Mouse (Mus musculus): Measurements from ENCODE around the gene Fam124b. TPM values are rescaled to one million over a fixed set of nuclear protein-coding genes. Genes with fewer than 3 reads are reported as not detected.
A peak's percentile ranks its signal among the peaks of the same experiment; 100 is the strongest.

Fam124b gene
- total RNA-seq, 2 experiments from 2014 or later, result 7.4 TPM

DNA sequence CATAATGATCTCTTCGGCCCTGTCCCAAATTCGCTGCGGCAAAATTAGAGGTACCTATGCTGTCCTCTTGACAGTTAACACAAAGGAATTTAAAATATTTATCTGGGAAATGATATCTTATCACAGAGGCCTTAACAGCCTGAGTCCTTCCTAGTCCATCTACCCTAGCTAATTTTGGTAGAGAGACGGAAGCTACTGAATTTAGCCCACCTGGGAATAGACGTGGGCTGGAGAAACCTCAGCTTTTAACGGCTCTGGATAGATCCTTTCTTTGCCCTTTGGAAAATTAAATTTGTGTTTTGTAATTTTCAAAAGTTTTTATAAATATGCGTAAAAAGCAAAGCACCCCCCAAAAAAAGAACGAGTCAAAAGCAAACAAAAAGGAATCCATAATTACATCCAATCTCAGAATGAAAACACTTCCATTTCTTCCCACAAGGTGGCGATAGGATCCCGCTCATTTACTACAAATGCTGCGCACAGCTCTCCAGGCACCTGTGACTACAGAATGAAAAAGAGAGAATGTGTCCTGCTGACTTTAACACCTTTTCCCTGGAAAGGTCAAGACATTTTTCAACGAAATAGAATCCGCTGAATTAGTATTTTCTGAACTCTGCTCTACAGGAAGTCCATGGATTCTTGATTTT lies 37.4 kb downstream of the Fam124b start:
- DNase-seq, result peak; percentile 52 to 73

DNA sequence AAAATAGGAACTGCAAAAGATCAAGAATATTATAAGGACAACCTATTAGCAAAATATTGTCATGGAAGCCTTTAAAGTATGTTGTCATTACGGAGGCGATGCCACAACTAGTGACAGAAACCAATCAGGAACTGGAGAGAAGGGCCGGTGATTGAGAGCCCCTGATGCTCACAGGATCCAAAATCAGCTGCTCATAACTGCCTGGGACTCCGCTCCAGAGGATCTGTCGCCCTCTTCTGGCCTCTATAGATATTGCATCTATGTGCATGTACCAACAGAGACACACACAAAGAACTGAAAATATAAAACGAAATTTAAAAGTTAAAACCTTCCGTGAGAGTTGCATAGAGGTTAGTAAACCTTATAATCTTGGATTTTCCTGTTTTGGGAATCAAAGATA lies 38.1 kb downstream of the Fam124b start:
- DNase-seq, result peak in 1 of 2 experiments; percentile 12
- intact Hi-C loops (cut with DNase I), result loop anchor here (2.0 to 5.0 kb wide), 5 partner anchors 63 to 542 kb away; partner anchors contain the start of gene Cul3

More for the DNA sequence above, 37.4 kb downstream of the Fam124b start:
- intact Hi-C loops (cut with DNase I), result loop anchor here (1.0 to 5.0 kb wide), 6 partner anchors 62 to 541 kb away; partner anchors contain the start of gene Cul3

DNA sequence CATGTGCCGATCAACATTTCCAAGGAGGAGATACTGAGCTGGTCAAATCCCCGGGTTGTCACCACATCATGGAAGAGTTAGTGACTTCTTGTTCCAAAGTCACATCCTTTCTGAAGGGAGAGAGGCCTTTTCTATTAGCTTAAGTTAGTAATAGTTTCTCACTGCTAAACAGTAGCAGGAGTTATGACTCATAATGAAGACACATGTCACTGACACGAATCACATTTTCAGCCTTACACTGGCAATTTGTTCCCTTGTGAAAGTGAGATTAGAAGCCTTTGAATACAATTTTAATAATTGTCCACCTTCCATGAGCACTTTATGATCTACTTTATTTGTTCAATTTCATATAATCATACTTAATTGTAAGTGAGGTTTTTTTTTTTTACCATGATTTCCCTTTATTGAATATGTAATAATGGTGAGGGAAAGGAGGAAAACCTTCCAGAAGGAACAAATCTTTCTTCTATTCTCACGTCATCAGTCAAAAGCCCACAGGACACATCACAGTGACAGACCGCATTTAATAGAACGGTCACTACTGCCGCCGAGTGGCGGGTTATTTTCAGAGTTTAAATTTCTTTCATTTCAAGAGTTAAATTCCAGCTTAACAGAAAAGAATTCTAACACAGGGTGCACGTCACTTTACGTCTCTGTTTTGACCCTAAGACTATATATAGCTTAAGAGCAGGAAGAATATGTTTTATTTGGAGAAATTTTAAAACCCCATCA lies 40.5 kb downstream of the Fam124b start:
- intact Hi-C loops (cut with DNase I), result loop anchor here (5.0 kb wide), 1 partner anchor 181 kb away; no protein-coding TSS in a partner anchor
- peak; percentile 11 to 35 for DNase-seq

DNA sequence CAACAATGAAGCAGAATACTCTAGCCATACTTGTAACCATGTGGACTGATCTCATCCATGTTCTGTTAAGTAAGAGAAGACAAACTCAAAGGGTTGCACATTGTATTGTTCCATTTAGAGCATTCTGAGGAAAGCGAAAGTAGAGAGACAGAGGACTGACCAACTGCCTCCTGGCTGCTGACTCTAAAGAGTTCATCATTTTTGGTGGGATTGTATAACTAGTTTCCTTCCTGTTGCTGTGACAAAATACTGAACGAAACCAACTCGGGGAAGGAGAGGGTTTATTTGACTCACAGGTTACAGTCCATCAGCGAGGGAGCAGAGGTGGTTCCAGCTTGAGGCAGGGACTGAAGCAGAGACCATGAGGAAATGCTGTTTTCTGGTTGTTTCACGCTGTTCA lies 50.6 kb downstream of the Fam124b start:
- intact Hi-C loops (cut with DNase I), result no loop called here
- no peak for DNase-seq

DNA sequence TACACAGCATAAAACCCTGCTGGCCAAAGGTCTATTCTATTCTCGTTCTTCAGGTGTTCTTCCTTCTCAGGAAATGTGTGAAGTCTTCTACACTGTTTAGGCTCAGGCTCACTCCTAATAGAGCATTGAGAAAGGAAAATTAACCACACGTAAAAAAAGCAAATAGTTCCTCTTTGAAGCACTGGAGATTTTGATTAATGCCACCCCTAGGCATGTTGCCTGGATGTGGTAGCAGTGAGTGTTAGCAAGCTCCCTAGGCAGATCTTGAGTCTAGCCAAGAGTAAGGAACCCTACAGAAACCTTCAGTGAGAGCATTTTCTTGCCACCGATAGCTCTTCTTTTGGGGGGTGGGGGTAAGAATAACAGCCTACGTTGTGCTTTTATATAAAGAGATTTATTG lies 51.7 kb downstream of the Fam124b start:
- DNase-seq, result no peak
- intact Hi-C loops (cut with DNase I), result no loop called here

DNA sequence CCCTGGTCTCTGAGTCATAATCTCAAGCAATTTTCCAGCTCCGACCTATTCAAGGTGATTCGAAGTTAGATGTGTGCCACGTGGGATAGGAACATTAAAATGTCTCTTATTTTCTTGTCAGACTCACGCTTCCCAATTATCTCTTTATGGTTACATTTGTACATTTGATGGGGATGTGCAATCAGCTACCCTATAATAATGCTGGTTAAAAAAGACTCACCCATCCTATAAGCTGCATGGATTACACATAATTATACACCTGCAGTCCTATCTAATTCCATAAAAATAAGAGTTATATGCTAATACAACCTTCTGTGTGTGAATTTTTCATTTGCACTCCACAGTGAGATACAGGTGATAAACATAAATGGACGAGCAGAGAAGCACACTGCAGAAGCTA lies 52.9 kb downstream of the Fam124b start:
- intact Hi-C loops (cut with DNase I), result no loop called here
- no peak for DNase-seq

DNA sequence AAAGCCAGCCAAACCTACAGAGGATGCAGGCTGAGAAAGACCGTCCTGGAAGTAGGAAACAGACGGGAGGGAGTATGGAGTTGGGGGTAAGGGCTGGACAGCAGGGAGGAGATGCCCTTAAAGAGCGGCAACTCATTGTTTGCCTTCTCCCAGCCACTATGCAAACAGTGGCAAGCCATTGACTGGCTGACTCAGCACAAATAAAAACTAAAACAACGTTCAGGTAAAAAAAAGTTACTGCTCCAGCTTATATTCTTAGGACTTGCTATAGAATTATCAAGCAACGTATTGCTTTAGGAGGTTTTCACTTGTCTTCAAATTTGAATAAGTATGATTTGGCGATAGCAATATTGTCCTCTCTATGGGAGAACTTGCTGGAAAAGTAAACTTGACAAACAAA lies 55.3 kb downstream of the Fam124b start:
- no peak for DNase-seq
- intact Hi-C loops (cut with DNase I), result no loop called here

DNA sequence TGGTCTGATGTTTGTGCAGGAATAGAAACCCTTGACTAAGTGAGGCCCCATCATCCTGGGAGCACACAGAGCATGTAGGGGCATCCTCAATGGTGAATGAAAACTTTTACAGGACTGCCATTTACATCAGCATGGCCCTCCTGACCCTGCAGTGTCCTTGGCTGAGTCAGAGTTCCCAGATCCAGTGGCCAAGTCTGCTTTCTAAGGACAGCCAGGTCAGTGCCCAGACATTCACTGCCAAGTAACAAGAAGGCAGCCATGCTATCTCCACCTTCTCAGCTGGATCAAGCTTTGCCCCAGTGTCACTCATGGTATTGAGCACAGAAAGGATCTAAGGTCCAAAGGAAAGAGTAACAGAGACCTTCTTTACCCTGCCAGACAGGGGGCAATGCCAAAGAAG lies 58.7 kb downstream of the Fam124b start:
- intact Hi-C loops (cut with DNase I), result no loop called here
- no peak for DNase-seq

DNA sequence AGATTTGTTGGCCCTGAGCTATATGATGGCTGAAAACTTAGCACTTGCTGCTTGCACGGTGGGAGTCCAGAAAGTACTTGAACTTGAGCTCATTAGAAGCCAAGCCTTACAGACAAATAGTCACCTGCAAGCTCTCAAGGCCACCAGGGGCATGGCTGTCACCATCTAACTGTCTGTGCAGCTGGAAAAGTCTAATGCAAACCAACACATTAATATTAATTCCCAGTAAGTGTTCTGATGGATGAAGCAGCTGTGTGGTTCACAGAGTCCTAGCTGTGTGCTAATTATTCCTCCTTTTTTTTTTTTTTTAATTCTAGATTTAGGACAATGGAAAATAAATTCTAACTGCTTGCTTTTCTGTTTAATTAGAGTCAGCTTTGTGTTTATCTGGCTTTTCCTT lies 63.4 kb downstream of the Fam124b start:
- DNase-seq, result no peak
- intact Hi-C loops (cut with DNase I), result no loop called here

DNA sequence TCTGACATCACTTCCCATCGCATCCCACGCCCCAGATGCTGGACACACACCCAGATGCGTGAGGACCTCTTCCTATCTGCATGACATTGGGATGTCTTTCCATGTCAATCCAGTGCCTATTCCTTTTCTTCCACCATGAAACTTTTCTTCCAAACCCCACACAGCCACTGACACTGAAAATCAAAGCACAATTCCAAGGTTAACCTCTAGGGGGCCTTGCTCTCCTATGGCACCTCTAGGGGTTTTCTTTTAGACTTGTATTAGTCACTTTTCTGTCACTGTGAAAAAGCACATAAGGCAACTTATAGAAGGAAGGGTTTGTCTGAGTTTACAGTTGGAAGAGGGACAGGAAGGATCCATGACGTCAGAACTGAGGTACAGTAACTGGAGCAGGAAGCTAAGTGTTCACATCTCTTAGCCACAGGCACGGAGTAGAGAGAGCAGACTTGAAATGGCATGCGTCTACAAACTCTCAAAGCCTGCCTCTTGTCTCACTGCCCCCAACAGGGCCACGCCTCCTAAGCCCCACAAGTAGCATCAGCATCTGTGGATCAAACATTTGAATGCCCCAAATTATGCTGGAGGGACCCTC lies 65.1 kb downstream of the Fam124b start:
- no peak for DNase-seq
- intact Hi-C loops (cut with DNase I), result no loop called here

DNA sequence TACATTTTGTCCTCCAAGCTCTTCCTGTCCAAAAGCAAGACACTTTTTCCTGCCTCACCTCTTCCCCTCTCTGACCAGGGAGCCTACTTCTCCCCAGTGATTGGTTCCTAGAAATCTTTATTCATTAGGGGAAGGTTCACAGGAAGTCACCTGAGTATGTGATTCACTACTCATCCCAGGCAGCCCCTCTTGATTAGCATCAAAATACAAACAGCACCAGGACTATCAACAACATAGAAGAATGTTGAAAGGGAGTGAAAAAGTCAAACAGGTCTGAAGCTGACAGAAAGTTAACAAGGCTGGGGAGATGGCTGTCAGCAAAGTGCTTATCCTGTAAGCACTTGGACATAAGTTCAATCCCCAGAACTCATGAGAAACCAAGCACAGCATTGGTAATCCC lies 67.6 kb downstream of the Fam124b start:
- no peak for DNase-seq
- intact Hi-C loops (cut with DNase I), result no loop called here

Other genes starting within 250 kb of the Fam124b start
- gene Cul3, start 122.0 kb upstream of the Fam124b start, total RNA-seq (2021), result 100 to 1,000 TPM; 116 to 123 TPM
- not detected for gene Gm45261, start 243.0 kb upstream of the Fam124b start, total RNA-seq (2021)